Mouse (Mus musculus): ENCODE measurements at regions not wholly inside any gene's neighbourhood (a gene's known extent, or its start where the extent isn't known, plus 50 kb on each side); places are given as distances from the start of the nearest gene placed in this dataset.
A peak's percentile ranks its signal among the peaks of the same experiment; 100 is the strongest.

DNA sequence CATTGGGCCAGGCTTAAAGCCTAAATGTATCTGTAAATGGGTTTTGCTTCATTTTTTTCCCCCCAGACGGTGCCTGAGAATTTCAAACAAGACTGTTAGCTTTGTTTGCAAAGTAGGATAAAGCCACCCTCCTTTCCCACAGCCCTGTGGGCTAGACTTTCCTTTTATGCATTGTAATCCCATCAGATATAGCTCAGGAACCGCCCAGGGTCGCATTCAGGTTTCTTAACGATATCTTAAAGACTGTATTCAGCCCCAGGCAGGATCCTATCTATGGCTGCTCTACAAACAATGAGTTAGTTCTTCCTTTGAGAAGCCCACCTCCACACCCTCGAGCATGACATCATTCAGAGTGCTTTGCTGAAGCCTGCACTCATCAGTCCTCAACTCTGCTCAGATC, 509.2 kb downstream of the Plekhb2 start:
- no peaks in the 10 kb centered on the region for H3K36me3 ChIP-seq (ENCODE audit: control insufficient read depth, insufficient read depth, low read length)
- H3K27me3 ChIP-seq (ENCODE audit: control insufficient read depth, insufficient read depth, low read length), result no peaks in the 10 kb centered on the region
- DNase-seq, result no peak
- no peak for TF ChIP-seq POLR2A (IDR thresholded peaks at IDR 0.05; ENCODE audit: control insufficient read depth, extremely low read depth, insufficient read depth, low read length, poor library complexity)
- no peak for TF ChIP-seq CTCF (IDR thresholded peaks at IDR 0.05; ENCODE audit: borderline replicate concordance, control insufficient read depth, extremely low read depth, insufficient read depth, low read length, poor library complexity)
- no peak overlapping the region for H3K4me3 ChIP-seq (ENCODE audit: control insufficient read depth, insufficient read depth, low read length)
- WGBS, result 82% methylated on average over 5 of the region's 5 CpGs
- no peaks in the 10 kb centered on the region for H3K4me1 ChIP-seq (replicated peaks; ENCODE audit: control insufficient read depth, insufficient read depth, low read length)
- H3K27ac ChIP-seq (ENCODE audit: control insufficient read depth, insufficient read depth, low read length), result no peak overlapping the region

DNA sequence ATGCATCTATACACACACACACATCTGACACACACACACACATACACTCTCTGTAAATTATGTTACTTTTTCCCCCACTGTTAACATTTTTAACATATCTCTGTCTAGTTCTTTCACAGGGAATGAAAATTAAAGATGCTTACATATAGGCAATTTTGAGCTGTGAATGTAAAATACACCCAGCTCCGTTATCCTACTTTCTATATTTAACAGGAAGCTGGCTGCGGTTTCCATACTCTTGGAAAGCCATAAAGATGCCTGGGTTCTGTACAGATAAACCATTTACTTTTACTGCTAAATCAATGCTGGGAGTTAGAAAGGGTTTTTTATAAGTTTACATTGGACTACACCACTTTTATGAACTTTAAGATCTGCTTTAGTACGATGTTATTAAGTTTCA, 511.7 kb downstream of the Plekhb2 start:
- H3K27me3 ChIP-seq (ENCODE audit: control insufficient read depth, insufficient read depth, low read length), result no peaks in the 10 kb centered on the region

DNA sequence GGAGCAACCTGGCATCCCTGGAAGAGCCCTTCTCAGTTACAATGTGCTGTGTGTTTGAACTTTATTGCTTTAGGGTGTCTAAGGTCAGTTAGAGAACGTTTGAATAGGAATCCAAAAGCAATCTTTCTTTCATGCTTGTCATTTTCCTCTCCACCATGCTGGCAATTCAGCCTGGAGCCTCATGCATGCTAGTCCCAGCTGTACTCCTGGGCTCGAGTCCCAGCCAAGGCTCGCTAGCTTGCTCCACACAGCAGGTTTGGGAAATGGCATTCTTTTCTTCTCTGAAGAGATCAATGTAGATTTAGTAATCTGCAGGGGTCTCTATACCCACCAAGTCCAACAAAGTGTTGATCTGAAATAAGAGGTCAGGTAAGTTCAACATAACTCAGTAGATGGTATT, 513.1 kb downstream of the Plekhb2 start:
- H3K27ac ChIP-seq (ENCODE audit: control insufficient read depth, insufficient read depth, low read length), result no peak overlapping the region
- no peaks in the 10 kb centered on the region for H3K27me3 ChIP-seq (ENCODE audit: control insufficient read depth, insufficient read depth, low read length)
- no peak for TF ChIP-seq POLR2A (IDR thresholded peaks at IDR 0.05; ENCODE audit: control insufficient read depth, extremely low read depth, insufficient read depth, low read length, poor library complexity)
- no peak overlapping the region for H3K4me3 ChIP-seq (ENCODE audit: control insufficient read depth, insufficient read depth, low read length)
- H3K4me1 ChIP-seq (replicated peaks; ENCODE audit: control insufficient read depth, insufficient read depth, low read length), result no peaks in the 10 kb centered on the region
- H3K36me3 ChIP-seq (ENCODE audit: control insufficient read depth, insufficient read depth, low read length), result no peaks in the 10 kb centered on the region
- DNase-seq, result no peak
- WGBS, result 81% methylated on average over 3 of the region's 3 CpGs

More for the DNA sequence above, 511.7 kb downstream of the Plekhb2 start:
- H3K4me1 ChIP-seq (replicated peaks; ENCODE audit: control insufficient read depth, insufficient read depth, low read length), result no peaks in the 10 kb centered on the region
- no peak overlapping the region for H3K4me3 ChIP-seq (ENCODE audit: control insufficient read depth, insufficient read depth, low read length)
- 97% methylated on average over 3 of the region's 3 CpGs for WGBS
- no peaks in the 10 kb centered on the region for H3K36me3 ChIP-seq (ENCODE audit: control insufficient read depth, insufficient read depth, low read length)
- H3K27ac ChIP-seq (ENCODE audit: control insufficient read depth, insufficient read depth, low read length), result no peak overlapping the region
- TF ChIP-seq CTCF (IDR thresholded peaks at IDR 0.05; ENCODE audit: borderline replicate concordance, control insufficient read depth, extremely low read depth, insufficient read depth, low read length, poor library complexity) (no peak), POLR2A (IDR thresholded peaks at IDR 0.05; ENCODE audit: control insufficient read depth, extremely low read depth, insufficient read depth, low read length, poor library complexity) (no peak)
- no peak for DNase-seq

GRCm38 (mm10) chr1:35366559-35366958, 516.8 kb downstream of the Plekhb2 start:
- DNase-seq, result no peak
- H3K27me3 ChIP-seq (ENCODE audit: control insufficient read depth, insufficient read depth, low read length), result no peaks in the 10 kb centered on the region
- no peak overlapping the region for H3K27ac ChIP-seq (ENCODE audit: control insufficient read depth, insufficient read depth, low read length)
- no peak overlapping the region for H3K4me3 ChIP-seq (ENCODE audit: control insufficient read depth, insufficient read depth, low read length)
- WGBS, result 92% methylated on average over 2 of the region's 2 CpGs
- TF ChIP-seq POLR2A (IDR thresholded peaks at IDR 0.05; ENCODE audit: control insufficient read depth, extremely low read depth, insufficient read depth, low read length, poor library complexity) (no peak), CTCF (IDR thresholded peaks at IDR 0.05; ENCODE audit: borderline replicate concordance, control insufficient read depth, extremely low read depth, insufficient read depth, low read length, poor library complexity) (no peak)
- no peaks in the 10 kb centered on the region for H3K36me3 ChIP-seq (ENCODE audit: control insufficient read depth, insufficient read depth, low read length)
- no peaks in the 10 kb centered on the region for H3K4me1 ChIP-seq (replicated peaks; ENCODE audit: control insufficient read depth, insufficient read depth, low read length)

DNA sequence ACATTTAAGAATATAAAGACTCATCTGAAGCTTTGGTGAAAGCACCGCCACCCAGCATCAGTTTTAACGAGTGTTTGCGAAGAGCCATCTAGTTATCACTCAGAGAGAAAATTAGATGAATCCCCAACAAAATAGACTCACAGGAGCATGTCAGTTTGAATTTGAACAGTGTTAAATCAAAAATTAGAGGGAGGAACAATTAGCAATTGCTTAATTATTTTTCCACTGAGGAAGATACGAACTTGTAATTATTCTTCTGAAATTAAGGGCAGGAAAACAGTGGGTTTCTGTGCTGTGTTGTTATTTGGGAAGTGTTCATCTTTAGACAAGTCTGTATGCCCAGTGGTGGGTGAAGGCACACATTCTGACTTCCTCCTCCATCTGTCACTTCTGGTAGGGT, 523.0 kb downstream of the Plekhb2 start:
- H3K36me3 ChIP-seq (ENCODE audit: control insufficient read depth, insufficient read depth, low read length), result no peaks in the 10 kb centered on the region
- H3K4me3 ChIP-seq (ENCODE audit: control insufficient read depth, insufficient read depth, low read length), result no peak overlapping the region
- DNase-seq, result no peak
- WGBS, result 96% methylated on average over 4 of the region's 4 CpGs
- TF ChIP-seq POLR2A (IDR thresholded peaks at IDR 0.05; ENCODE audit: control insufficient read depth, extremely low read depth, insufficient read depth, low read length, poor library complexity) (no peak), CTCF (IDR thresholded peaks at IDR 0.05; ENCODE audit: borderline replicate concordance, control insufficient read depth, extremely low read depth, insufficient read depth, low read length, poor library complexity) (no peak)
- no peak overlapping the region for H3K27ac ChIP-seq (ENCODE audit: control insufficient read depth, insufficient read depth, low read length)
- no peaks in the 10 kb centered on the region for H3K27me3 ChIP-seq (ENCODE audit: control insufficient read depth, insufficient read depth, low read length)
- no peaks in the 10 kb centered on the region for H3K4me1 ChIP-seq (replicated peaks; ENCODE audit: control insufficient read depth, insufficient read depth, low read length)

DNA sequence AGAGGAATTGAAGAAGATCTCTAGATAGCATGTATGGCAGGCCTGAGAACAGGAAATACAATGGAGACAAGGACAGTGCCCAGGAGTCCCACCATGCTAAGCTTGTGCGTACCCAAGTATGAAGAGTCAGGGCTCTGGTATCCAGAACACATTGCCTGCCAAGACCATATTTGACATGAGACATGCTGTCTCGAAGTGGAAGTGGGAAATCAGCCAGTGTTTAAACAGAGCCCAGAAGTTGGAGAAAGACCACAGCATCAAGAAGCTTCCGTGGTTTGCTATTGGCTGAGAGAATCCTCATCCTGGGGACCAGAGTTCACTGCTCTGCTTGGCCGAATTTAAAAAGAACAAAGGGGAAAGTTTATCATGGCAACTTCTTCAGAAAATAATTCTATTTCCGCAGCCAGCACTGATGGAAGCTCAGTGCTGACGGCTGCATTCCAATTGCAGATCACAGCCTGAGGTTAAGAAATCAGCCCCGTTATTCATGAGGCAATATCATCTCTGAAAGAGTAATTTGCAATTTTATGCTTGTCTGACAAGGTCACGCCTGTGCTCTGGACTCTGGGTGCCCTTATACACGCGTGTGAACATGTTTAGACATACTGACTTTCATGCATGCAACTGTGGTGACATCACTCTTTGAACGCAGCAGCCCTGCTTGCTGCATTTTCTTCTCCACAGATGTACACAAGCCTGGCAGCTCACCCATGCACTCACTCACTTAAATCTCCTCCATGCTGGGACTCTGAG, 531.0 kb downstream of the Plekhb2 start:
- no peak for TF ChIP-seq CTCF (IDR thresholded peaks at IDR 0.05; ENCODE audit: borderline replicate concordance, control insufficient read depth, extremely low read depth, insufficient read depth, low read length, poor library complexity)
- TF ChIP-seq POLR2A (IDR thresholded peaks at IDR 0.05; ENCODE audit: control insufficient read depth, extremely low read depth, insufficient read depth, low read length, poor library complexity), result no peak
- DNase-seq, result no peak
- 86% methylated on average over 11 of the region's 11 CpGs for WGBS
- Histone ChIP-seq H3K4me1 (replicated peaks; ENCODE audit: control insufficient read depth, insufficient read depth, low read length) (no peaks in the 10 kb centered on the region), H3K27ac (ENCODE audit: control insufficient read depth, insufficient read depth, low read length) (no peak overlapping the region), H3K36me3 (ENCODE audit: control insufficient read depth, insufficient read depth, low read length) (no peaks in the 10 kb centered on the region), H3K4me3 (ENCODE audit: control insufficient read depth, insufficient read depth, low read length) (no peak overlapping the region), H3K27me3 (ENCODE audit: control insufficient read depth, insufficient read depth, low read length) (no peaks in the 10 kb centered on the region)

GRCm38 (mm10) chr1:35385430-35385829, 535.7 kb downstream of the Plekhb2 start:
- TF ChIP-seq POLR2A (IDR thresholded peaks at IDR 0.05; ENCODE audit: control insufficient read depth, extremely low read depth, insufficient read depth, low read length, poor library complexity), result no peak
- peak; percentile 76; the same call in 1 of the 2 replicates for TF ChIP-seq CTCF (IDR thresholded peaks at IDR 0.05; ENCODE audit: borderline replicate concordance, control insufficient read depth, extremely low read depth, insufficient read depth, low read length, poor library complexity)
- DNase-seq, result peak; percentile 65
- 51% methylated on average over 9 of the region's 9 CpGs for WGBS
- Histone ChIP-seq H3K4me1 (replicated peaks; ENCODE audit: control insufficient read depth, insufficient read depth, low read length) (no peaks in the 10 kb centered on the region), H3K36me3 (ENCODE audit: control insufficient read depth, insufficient read depth, low read length) (no peaks in the 10 kb centered on the region), H3K27me3 (ENCODE audit: control insufficient read depth, insufficient read depth, low read length) (no peaks in the 10 kb centered on the region), H3K27ac (ENCODE audit: control insufficient read depth, insufficient read depth, low read length) (no peak overlapping the region), H3K4me3 (ENCODE audit: control insufficient read depth, insufficient read depth, low read length) (no peak overlapping the region)
